Mouse (Mus musculus) bone marrow macrophage, adult 2 months (primary cell): ENCODE measurements around the gene Napepld.

ENCODE experiments used
- CTCF ChIP-seq: IDR thresholded peaks from 2 replicates; pipeline ENCODE4 v1.5.1; 2012; ENCODE audit warnings: low read depth, mild to moderate bottlenecking, low read length, moderate library complexity
- POLR2A ChIP-seq: IDR thresholded peaks from 2 replicates; pipeline ENCODE4 v1.6.1; 2012; ENCODE audit warnings: mild to moderate bottlenecking, low read depth, low read length, borderline replicate concordance

DNA sequence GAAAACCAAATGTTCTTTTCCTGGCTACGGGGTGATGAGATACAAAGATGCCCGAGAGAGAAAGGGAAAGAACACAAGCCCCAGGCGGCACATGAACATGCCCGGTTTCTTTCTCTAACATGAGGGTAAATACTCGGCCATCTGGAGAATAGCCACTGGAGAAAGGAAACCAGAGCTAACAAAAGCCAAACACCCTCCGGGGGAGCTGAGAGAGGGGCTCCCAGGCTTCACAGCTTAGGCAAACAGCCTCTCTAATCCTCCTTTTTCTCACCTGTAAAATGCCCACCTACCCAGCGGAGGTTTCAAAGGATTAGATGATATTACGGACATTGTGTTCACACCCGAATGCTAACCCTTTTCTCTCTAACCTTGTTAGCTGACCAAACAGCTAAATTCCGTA lies 16.2 kb downstream of the Napepld start:
- TF ChIP-seq CTCF: no peak
- no peak for TF ChIP-seq POLR2A
